Mouse (Mus musculus): ENCODE measurements around the gene Hist1h2bj.

GRCm38 (mm10) chr13:21997821-21998220 lies 45.2 kb upstream of the Hist1h2bj start:
- TF ChIP-seq GATA1 (IDR thresholded peaks at IDR 0.05; ENCODE audit: low read length) (no peak), TAL1 (IDR thresholded peaks at IDR 0.05; ENCODE audit: low read length) (no peak)

Measured in erythroblast, embryonic 14.5 days (primary cell).